Mouse (Mus musculus) testis, postnatal 14 days (tissue): Measurements from ENCODE around the gene Ddah1.
A peak's percentile ranks its signal among the peaks of the same experiment; 100 is the strongest.
"Not testable (repeated sequence)": the region's sequence is repeated elsewhere in the genome, so short reads cannot be mapped to it uniquely, and the experiment has no call there.

ENCODE experiments used
- DNase-seq: peaks from one replicate; pipeline ENCODE4 v3.0.0; 2021; ENCODE audit warnings: low spot score

Ddah1 gene

GRCm38 (mm10) chr3:145913942-145914341 is 155.5 kb downstream of the Ddah1 start:
- not testable (repeated sequence) for DNase-seq

GRCm38 (mm10) chr3:145916374-145916773 is 157.9 kb downstream of the Ddah1 start:
- DNase-seq = no peak

- no peak for DNase-seq
Measured at GRCm38 (mm10) chr3:145916826-145917225, 158.4 kb downstream of the Ddah1 start.

- no peak for DNase-seq
Measured at GRCm38 (mm10) chr3:145922019-145922854, 163.8 kb downstream of the Ddah1 start, which contains the start of gene Bcl10. Gene Bcl10 (plus strand): TSS chr3:145922804.

- no peak for DNase-seq
Measured at GRCm38 (mm10) chr3:145922971-145923370, 164.5 kb downstream of the Ddah1 start.

GRCm38 (mm10) chr3:145923874-145924577 is 165.6 kb downstream of the Ddah1 start:
- DNase-seq = peak; percentile 100

GRCm38 (mm10) chr3:145924649-145925337 is 166.3 kb downstream of the Ddah1 start:
- DNase-seq = peak; percentile 69

GRCm38 (mm10) chr3:145925506-145925905 is 167.0 kb downstream of the Ddah1 start:
- no peak for DNase-seq

- DNase-seq = no peak
Measured at GRCm38 (mm10) chr3:145929525-145930400, 171.3 kb downstream of the Ddah1 start.

GRCm38 (mm10) chr3:145933845-145934244 is 175.4 kb downstream of the Ddah1 start:
- no peak for DNase-seq

- DNase-seq = peak; percentile 89
Measured at GRCm38 (mm10) chr3:145937505-145938404, 179.3 kb downstream of the Ddah1 start, which contains the start of gene 2410004B18Rik. Gene 2410004B18Rik (plus strand): TSS chr3:145938014.

GRCm38 (mm10) chr3:145938405-145939349 is 180.2 kb downstream of the Ddah1 start:
- peak; percentile 40 for DNase-seq

- DNase-seq = no peak
Measured at GRCm38 (mm10) chr3:145939402-145939801, 180.9 kb downstream of the Ddah1 start.

GRCm38 (mm10) chr3:145939971-145940370 is 181.5 kb downstream of the Ddah1 start:
- no peak for DNase-seq

- no peak for DNase-seq
Measured at GRCm38 (mm10) chr3:145941971-145942370, 183.5 kb downstream of the Ddah1 start.
